In the genomic region with DNA sequence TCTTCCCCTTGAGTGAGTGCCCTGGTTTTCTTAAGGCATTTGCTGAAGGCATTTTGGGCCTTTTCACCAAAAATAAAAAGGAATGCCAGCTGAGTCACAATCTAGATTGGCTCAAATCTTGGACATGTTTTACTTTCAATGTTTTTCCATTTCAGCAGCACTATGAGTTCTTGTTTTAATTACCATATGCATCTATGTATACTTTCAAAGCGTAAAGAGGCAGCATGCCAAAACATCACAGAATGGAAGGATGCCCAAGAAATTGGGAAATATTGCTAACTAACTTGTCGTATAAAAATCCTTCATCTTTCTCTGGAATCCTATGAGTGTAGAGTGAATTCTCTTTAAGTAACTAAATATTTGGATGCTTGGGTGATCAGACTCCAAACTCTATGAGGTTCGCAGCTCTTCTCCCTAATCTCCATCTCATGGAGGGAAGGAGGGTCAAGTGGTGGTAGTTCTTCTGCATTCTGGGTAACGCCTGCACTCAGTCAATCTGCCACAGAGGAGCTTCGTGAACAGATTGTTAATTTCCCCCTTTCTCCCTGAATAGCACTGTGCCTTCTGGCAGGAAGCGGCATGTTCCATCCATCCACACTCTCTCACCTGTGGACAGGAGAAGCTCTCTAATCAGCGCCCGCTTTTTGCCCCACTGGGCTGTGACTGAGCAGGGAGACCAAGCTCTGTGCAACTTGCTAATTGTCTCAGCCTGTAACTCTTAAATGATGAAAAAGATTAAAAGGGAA, we compare ENCODE assay signal across 17 mouse cellular contexts.
DNase-seq lines count a peak whose midpoint lies in the region; ATAC-seq and TF ChIP-seq lines count a peak whose summit lies in the region.
"Had no signal": no experiment of that assay in that cellular context is flagged by ENCODE, and none has a peak within 500 bp of the region (broad histone marks: within the 10 kb centered on the region; RNA-seq: fewer than 3 reads in every experiment).

No protein-coding gene starts in this region.

- intact Hi-C loops in left cerebral cortex, postnatal 36 days (cut with DNase I) = no loop called here

- H3K4me1 ChIP-seq in lung, embryonic 14.5 days (ENCODE audit: insufficient read depth) = no peaks in the 10 kb centered on the region
- H3K4me1 ChIP-seq in stomach, postnatal 0 days (replicated peaks; ENCODE audit: control insufficient read depth, insufficient read depth) = no peaks in the 10 kb centered on the region
- H3K4me1 ChIP-seq in hindbrain, embryonic 14.5 days (replicated peaks; ENCODE audit: control insufficient read depth, insufficient read depth, low read length) = no peaks in the 10 kb centered on the region
- H3K4me1 ChIP-seq: heart, embryonic 10.5 days had no signal

- TF ChIP-seq CTCF in lung, embryonic 14.5 days (IDR thresholded peaks at IDR 0.05; ENCODE audit: low read depth) = no peak
- TF ChIP-seq CTCF in stomach, postnatal 0 days (IDR thresholded peaks at IDR 0.05; ENCODE audit: low read depth) = no peak

- H3K27ac ChIP-seq in lung, embryonic 14.5 days (ENCODE audit: low read depth) = no peak overlapping the region
- H3K27ac ChIP-seq in stomach, postnatal 0 days (replicated peaks) = no peak overlapping the region
- H3K27ac ChIP-seq in hindbrain, embryonic 14.5 days = no peak overlapping the region
- H3K27ac ChIP-seq: heart, embryonic 10.5 days; kidney, postnatal 0 days had no signal

- DNase-seq in cerebellum, postnatal 4 days (ENCODE audit: low spot score in 2 of 2) = no peak
- peak; percentile 54 for DNase-seq in lung, embryonic 14.5 days
- DNase-seq in lung, postnatal 4 days = no peak
- peak; percentile 69 for DNase-seq in cerebellum, adult 9-11 months
- peak; percentile 38 to 45 for DNase-seq in left cerebral cortex, postnatal 36 days (ENCODE audit: low spot score in 2 of 2)
- DNase-seq in stomach, postnatal 0 days (ENCODE audit: low spot score) = no peak
- no peak for DNase-seq in hindbrain, embryonic 14.5 days (ENCODE audit: low spot score)
- DNase-seq: gastrocnemius, postnatal 10 days; heart, postnatal 36 days; liver; lung, adult 2 months; retina, postnatal 1 day; thymus, adult 2 months had no signal

- H3K4me3 ChIP-seq in lung, embryonic 14.5 days (ENCODE audit: low read depth, low read length) = no peak overlapping the region
- H3K4me3 ChIP-seq in stomach, postnatal 0 days (ENCODE audit: low read depth, low read length) = no peak overlapping the region
- H3K4me3 ChIP-seq in hindbrain, embryonic 14.5 days (replicated peaks; ENCODE audit: low read length) = no peak overlapping the region
- H3K4me3 ChIP-seq: heart, embryonic 10.5 days had no signal

- 73% methylated on average over 8 of the region's 8 CpGs for WGBS in lung, embryonic 14.5 days
- WGBS in stomach, postnatal 0 days = 77% methylated on average over 8 of the region's 8 CpGs
- 82% methylated on average over 8 of the region's 8 CpGs for WGBS in hindbrain, embryonic 14.5 days

- no peaks in the 10 kb centered on the region for H3K27me3 ChIP-seq in lung, embryonic 14.5 days (ENCODE audit: insufficient read depth, low read length)
- no peaks in the 10 kb centered on the region for H3K27me3 ChIP-seq in stomach, postnatal 0 days (ENCODE audit: control insufficient read depth, insufficient read depth, low read length)
- no peaks in the 10 kb centered on the region for H3K27me3 ChIP-seq in hindbrain, embryonic 14.5 days (ENCODE audit: control insufficient read depth, insufficient read depth, low read length)
- H3K27me3 ChIP-seq: CH12.LX had no signal

- no peaks in the 10 kb centered on the region for H3K36me3 ChIP-seq in lung, embryonic 14.5 days (ENCODE audit: insufficient read depth)
- H3K36me3 ChIP-seq in stomach, postnatal 0 days (ENCODE audit: control insufficient read depth, insufficient read depth, low read length) = no peaks in the 10 kb centered on the region
- H3K36me3 ChIP-seq in hindbrain, embryonic 14.5 days (replicated peaks; ENCODE audit: control insufficient read depth, insufficient read depth) = no peaks in the 10 kb centered on the region
- H3K36me3 ChIP-seq: heart, embryonic 10.5 days had no signal

- H3K9ac ChIP-seq in lung, embryonic 14.5 days = no peak overlapping the region
- no peak overlapping the region for H3K9ac ChIP-seq in stomach, postnatal 0 days (ENCODE audit: low read length)
- H3K9ac ChIP-seq in hindbrain, embryonic 14.5 days = no peak overlapping the region

- no peaks in the 10 kb centered on the region for H3K9me3 ChIP-seq in lung, embryonic 14.5 days (ENCODE audit: low read depth, low read length)
- H3K9me3 ChIP-seq in stomach, postnatal 0 days (ENCODE audit: control insufficient read depth, low read length) = no peaks in the 10 kb centered on the region
- no peaks in the 10 kb centered on the region for H3K9me3 ChIP-seq in hindbrain, embryonic 14.5 days (ENCODE audit: control insufficient read depth, low read length)
- H3K9me3 ChIP-seq: heart, embryonic 10.5 days had no signal

- peak; percentile 26; the same call in 1 of the 2 replicates for ATAC-seq in cerebellum, adult (ENCODE audit: insufficient number of reproducible peaks, low FRiP score, low TSS enrichment)
- ATAC-seq in lung, embryonic 14.5 days (ENCODE audit: insufficient read depth) = no peak
- no peak for ATAC-seq in stomach, postnatal 0 days (ENCODE audit: low FRiP score, low TSS enrichment)
- no peak for ATAC-seq in hindbrain, embryonic 14.5 days (ENCODE audit: low FRiP score)

- TF ChIP-seq EP300 in stomach, postnatal 0 days (optimal IDR thresholded peaks at IDR 0.05) = no peak

- no peak overlapping the region for H3K4me2 ChIP-seq in lung, embryonic 14.5 days
- no peak overlapping the region for H3K4me2 ChIP-seq in stomach, postnatal 0 days (replicated peaks; ENCODE audit: low read depth)
- no peak overlapping the region for H3K4me2 ChIP-seq in hindbrain, embryonic 14.5 days (replicated peaks)

Comparison
In these comparisons a context has a peak if more than half of its experiments do, and no peak if none do; other contexts are left out.
1. DNase-seq: peak in lung, embryonic 14.5 days (single experiment), cerebellum, adult 9-11 months (single experiment) and left cerebral cortex, postnatal 36 days (2 of 2); none in cerebellum, postnatal 4 days (0 of 2), lung, postnatal 4 days (0 of 2), stomach, postnatal 0 days (single experiment) and hindbrain, embryonic 14.5 days (single experiment).